Mouse (Mus musculus) megakaryocyte-erythroid progenitor cell, adult 5 weeks (primary cell): ENCODE results near the gene Gm3298. TPM values are rescaled to one million over a fixed set of nuclear protein-coding genes. Genes with fewer than 3 reads are reported as not detected.

Source experiments
- polyA plus RNA-seq: library from polyadenylated mRNA; stranded (reverse); fragments of >175 nt; gene quantifications from 2 replicates; pipeline ENCODE4 v1.2.3, GENCODE M21; 2012

Gm3298 gene
- polyA plus RNA-seq, result not detected in 2 replicates

GRCm38 (mm10) chr14:5015591-5015990, at the start of gene Gm3298:
Gene Gm3298, plus strand, starts transcription at chr14:5015891.

GRCm38 (mm10) chr14:4983635-4984034, 32.1 kb upstream of the Gm3298 start, which contains the start of gene Gm8297:
Gene Gm8297, plus strand, starts transcription at chr14:4983935.

GRCm38 (mm10) chr14:5050329-5050728, 34.6 kb downstream of the Gm3298 start, which contains the start of gene 4930555G01Rik:
Gene 4930555G01Rik, plus strand, starts transcription at chr14:5050629.

Other genes with a start within 250 kb of the Gm3298 start
- not detected in 2 replicates for gene Gm9602, start 239.6 kb upstream of the Gm3298 start, polyA plus RNA-seq
- gene Gm3269, start 177.8 kb upstream of the Gm3298 start, polyA plus RNA-seq, result not detected in 2 replicates
- gene Gm3264, start 160.3 kb upstream of the Gm3298 start, polyA plus RNA-seq, result not detected in 2 replicates
- not detected in 2 replicates for gene Gm3278, start 123.5 kb upstream of the Gm3298 start, polyA plus RNA-seq
- not detected in 2 replicates for gene Gm8297, start 32.0 kb upstream of the Gm3298 start, polyA plus RNA-seq
- not detected in 2 replicates for gene 4930555G01Rik, start 34.7 kb downstream of the Gm3298 start, polyA plus RNA-seq
- gene Gm8281, start 55.1 kb downstream of the Gm3298 start, polyA plus RNA-seq, result not detected in 2 replicates
- gene Gm8279, start 115.6 kb downstream of the Gm3298 start, polyA plus RNA-seq, result not detected in 2 replicates
- gene Gm3317, start 148.6 kb downstream of the Gm3298 start, polyA plus RNA-seq, result not detected in 2 replicates
- gene Gm8271, start 169.9 kb downstream of the Gm3298 start, polyA plus RNA-seq, result not detected in 2 replicates
- gene Gm3526, start 244.7 kb downstream of the Gm3298 start, polyA plus RNA-seq, result not detected in 2 replicates